In the genomic region with DNA sequence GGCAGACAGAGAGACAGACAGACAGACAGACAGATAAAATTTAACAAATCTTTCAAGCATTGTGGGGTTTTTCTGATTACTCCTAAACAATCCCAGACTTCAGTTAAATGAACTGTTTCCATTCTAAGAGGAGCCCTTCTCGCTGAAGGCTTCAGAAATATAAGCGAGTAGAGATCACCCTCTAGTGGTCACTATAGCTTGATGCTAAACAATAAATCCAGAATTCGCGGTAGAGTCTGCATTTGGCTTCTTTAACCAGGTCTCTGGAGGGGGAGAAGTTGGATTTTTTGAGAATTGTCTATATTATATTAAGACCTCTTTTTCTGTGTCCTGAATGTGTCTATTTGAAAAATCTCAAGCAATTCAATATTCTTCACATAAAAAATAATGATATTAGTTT, we compare ENCODE assay signal across 9 mouse cellular contexts. TPM values are rescaled to one million over a fixed set of nuclear protein-coding genes. Genes with fewer than 3 reads are reported as not detected.
A peak's percentile ranks its signal among the peaks of the same experiment; 100 is the strongest.
DNase-seq lines count a peak whose midpoint lies in the region; ATAC-seq and TF ChIP-seq lines count a peak whose summit lies in the region.
"Had no signal": no experiment of that assay in that cellular context is flagged by ENCODE, and none has a peak within 500 bp of the region (broad histone marks: within the 10 kb centered on the region; RNA-seq: fewer than 3 reads in every experiment).

No protein-coding gene starts in this region.

- H3K27ac ChIP-seq in intestine, postnatal 0 days (ENCODE audit: low read depth, low read length): no peak overlapping the region
- H3K27ac ChIP-seq in intestine, embryonic 16.5 days (ENCODE audit: low read length): no peak overlapping the region
- H3K27ac ChIP-seq in midbrain, embryonic 14.5 days (replicated peaks; ENCODE audit: low read depth, low read length): no peak overlapping the region
- H3K27ac ChIP-seq: liver, embryonic 13.5 days had no signal

- no peaks in the 10 kb centered on the region for H3K4me1 ChIP-seq in intestine, postnatal 0 days (replicated peaks; ENCODE audit: control insufficient read depth, insufficient read depth, low read length)
- H3K4me1 ChIP-seq in intestine, embryonic 16.5 days (ENCODE audit: control insufficient read depth, insufficient read depth, low read length): no peaks in the 10 kb centered on the region
- H3K4me1 ChIP-seq in midbrain, embryonic 14.5 days (ENCODE audit: control insufficient read depth, insufficient read depth, low read length): no peaks in the 10 kb centered on the region
- H3K4me1 ChIP-seq: liver, embryonic 13.5 days had no signal

- no peak overlapping the region for H3K9ac ChIP-seq in intestine, postnatal 0 days (ENCODE audit: low read depth, low read length)
- no peak overlapping the region for H3K9ac ChIP-seq in intestine, embryonic 16.5 days (ENCODE audit: low read depth, low read length)
- H3K9ac ChIP-seq in midbrain, embryonic 14.5 days (replicated peaks; ENCODE audit: low read length): no peak overlapping the region
- H3K9ac ChIP-seq: liver, embryonic 13.5 days had no signal

- H3K36me3 ChIP-seq in intestine, postnatal 0 days (ENCODE audit: control insufficient read depth, insufficient read depth): no peaks in the 10 kb centered on the region
- no peaks in the 10 kb centered on the region for H3K36me3 ChIP-seq in intestine, embryonic 16.5 days (ENCODE audit: control insufficient read depth, insufficient read depth, low read length)
- no peaks in the 10 kb centered on the region for H3K36me3 ChIP-seq in midbrain, embryonic 14.5 days (ENCODE audit: control insufficient read depth, insufficient read depth, low read length)
- H3K36me3 ChIP-seq: liver, embryonic 13.5 days had no signal

- peak; percentile 74 for DNase-seq in 416B (ENCODE audit: low read depth)
- DNase-seq in Muller cell, postnatal 12 days (ENCODE audit: inconsistent ontology term): peak; percentile 61
- DNase-seq in midbrain, embryonic 14.5 days: peak; percentile 94
- no peak for DNase-seq in thymus, adult 18-20 months

- H3K4me3 ChIP-seq in intestine, postnatal 0 days (ENCODE audit: low read depth, low read length): no peak overlapping the region
- no peak overlapping the region for H3K4me3 ChIP-seq in intestine, embryonic 16.5 days (ENCODE audit: low read length)
- H3K4me3 ChIP-seq in midbrain, embryonic 14.5 days (replicated peaks; ENCODE audit: low read depth, low read length): no peak overlapping the region
- H3K4me3 ChIP-seq: liver, embryonic 13.5 days had no signal

- no peaks in the 10 kb centered on the region for H3K9me3 ChIP-seq in intestine, postnatal 0 days (ENCODE audit: control insufficient read depth)
- no peaks in the 10 kb centered on the region for H3K9me3 ChIP-seq in intestine, embryonic 16.5 days (ENCODE audit: control insufficient read depth, low read length)
- H3K9me3 ChIP-seq in midbrain, embryonic 14.5 days (ENCODE audit: control insufficient read depth, low read length): no peaks in the 10 kb centered on the region
- H3K9me3 ChIP-seq: liver, embryonic 13.5 days had no signal

- ATAC-seq in intestine, postnatal 0 days: no peak
- ATAC-seq in intestine, embryonic 16.5 days: no peak
- ATAC-seq in granulocyte monocyte progenitor cell, adult 5-6 weeks (replicated peaks; ENCODE audit: poor library complexity, severe bottlenecking): peak; percentile 65
- peak; percentile 81 for ATAC-seq in midbrain, embryonic 14.5 days (ENCODE audit: low FRiP score, low TSS enrichment)
- ATAC-seq in erythroid progenitor cell, adult 5-6 weeks (replicated peaks; ENCODE audit: low FRiP score, poor library complexity, severe bottlenecking): no peak

- TF ChIP-seq CTCF in intestine, postnatal 0 days (IDR thresholded peaks at IDR 0.05; ENCODE audit: low read depth): peak; percentile 78

- H3K27me3 ChIP-seq in intestine, postnatal 0 days (replicated peaks; ENCODE audit: control insufficient read depth, insufficient read depth, low read length): no peaks in the 10 kb centered on the region
- H3K27me3 ChIP-seq in intestine, embryonic 16.5 days (replicated peaks; ENCODE audit: control insufficient read depth, insufficient read depth, low read length): no peaks in the 10 kb centered on the region
- no peaks in the 10 kb centered on the region for H3K27me3 ChIP-seq in midbrain, embryonic 14.5 days (ENCODE audit: control insufficient read depth, insufficient read depth, low read length)
- H3K27me3 ChIP-seq: liver, embryonic 13.5 days had no signal

- no peak overlapping the region for H3K4me2 ChIP-seq in intestine, postnatal 0 days (replicated peaks; ENCODE audit: low read depth)
- no peak overlapping the region for H3K4me2 ChIP-seq in intestine, embryonic 16.5 days (ENCODE audit: low read depth, low read length)
- no peak overlapping the region for H3K4me2 ChIP-seq in midbrain, embryonic 14.5 days (ENCODE audit: low read length)
- H3K4me2 ChIP-seq: liver, embryonic 13.5 days had no signal

- WGBS in intestine, postnatal 0 days: 2% methylated on average over 4 of the region's 4 CpGs
- under 1% methylated on average over 4 of the region's 4 CpGs for WGBS in intestine, embryonic 16.5 days
- 2% methylated on average over 4 of the region's 4 CpGs for WGBS in midbrain, embryonic 14.5 days

RNA-seq across cellular contexts. Expression of gene Jrkl, which starts 50.4 kb away (rescaled TPM):
- 6.9 and 7.0 TPM in 2 replicates for polyA plus RNA-seq in intestine, postnatal 0 days (2015; fragmentation: Nextera tagmentation; extraction: Ambion mirVana)
- polyA plus RNA-seq in intestine, embryonic 16.5 days (2015; fragmentation: Nextera tagmentation; extraction: Ambion mirVana): 6.2 and 6.8 TPM in 2 replicates
- 6.0 and 7.1 TPM in 2 replicates for total RNA-seq in granulocyte monocyte progenitor cell, adult 5-6 weeks (2014; fragmentation: Nextera tagmentation)
- total RNA-seq in granulocyte monocyte progenitor cell, adult 5-6 weeks (2017): 5.3 and 10.3 TPM in 2 replicates
- polyA plus RNA-seq in midbrain, embryonic 14.5 days (2014; fragmentation: Nextera tagmentation; extraction: Ambion mirVana): 11.6 and 12.0 TPM in 2 replicates
- total RNA-seq in erythroid progenitor cell, adult 5-6 weeks (2015; ENCODE audit: low replicate concordance): 7.1 and 10.5 TPM in 2 replicates
- 7.2 and 12.7 TPM in 2 replicates for total RNA-seq in erythroid progenitor cell, adult 5-6 weeks (2017; ENCODE audit: low replicate concordance)

RNA-seq across cellular contexts. Expression of gene Ccdc82, which starts 51.5 kb away (rescaled TPM):
- polyA plus RNA-seq in intestine, postnatal 0 days (2015; fragmentation: Nextera tagmentation; extraction: Ambion mirVana): 5.2 and 5.8 TPM in 2 replicates
- polyA plus RNA-seq in intestine, embryonic 16.5 days (2015; fragmentation: Nextera tagmentation; extraction: Ambion mirVana): 7.1 and 7.5 TPM in 2 replicates
- 35.6 and 56.2 TPM in 2 replicates for total RNA-seq in granulocyte monocyte progenitor cell, adult 5-6 weeks (2014; fragmentation: Nextera tagmentation)
- total RNA-seq in granulocyte monocyte progenitor cell, adult 5-6 weeks (2017): 38.4 and 41.8 TPM in 2 replicates
- polyA plus RNA-seq in midbrain, embryonic 14.5 days (2014; fragmentation: Nextera tagmentation; extraction: Ambion mirVana): 14.0 and 15.8 TPM in 2 replicates
- 98.7 and 107 TPM in 2 replicates for total RNA-seq in erythroid progenitor cell, adult 5-6 weeks (2015; ENCODE audit: low replicate concordance)
- 107 and 139 TPM in 2 replicates for total RNA-seq in erythroid progenitor cell, adult 5-6 weeks (2017; ENCODE audit: low replicate concordance)

Comparison
In these comparisons a context has a peak if more than half of its experiments do, and no peak if none do; other contexts are left out.
1. ATAC-seq: peak in granulocyte monocyte progenitor cell, adult 5-6 weeks (single experiment) and midbrain, embryonic 14.5 days (single experiment); none in intestine, postnatal 0 days (single experiment), intestine, embryonic 16.5 days (single experiment) and erythroid progenitor cell, adult 5-6 weeks (single experiment).
2. DNase-seq: peak in 416B (single experiment), Muller cell, postnatal 12 days (single experiment) and midbrain, embryonic 14.5 days (single experiment); none in thymus, adult 18-20 months (0 of 2).